Mouse (Mus musculus) MEL (cell line): ENCODE measurements around the gene Gm12166. TPM values are rescaled to one million over a fixed set of nuclear protein-coding genes. Genes with fewer than 3 reads are reported as not detected.

Source experiments
- DNase-seq: peaks from one replicate; pipeline ENCODE4 v3.0.0; 2011; ENCODE audit warnings: low read depth, low spot score
- H3K27ac ChIP-seq: 2 replicates; pipeline ENCODE4 v1.5.1; 2012; ENCODE audit warnings: low read depth, mild to moderate bottlenecking, control low read depth, low read length, moderate library complexity; ENCODE audit not compliant: control insufficient read depth
- H3K27me3 ChIP-seq, 2 experiments: fragments of 150-350 bp in 1 of 2; sonication (generic) in 1 of 2; 2 replicates each; pipeline ENCODE4 v1.6.1; 2012; ENCODE audit warnings: low read length in 2 of 2, mild to moderate bottlenecking in 2 of 2, improper control_type of control experiment in 1 of 2, moderate library complexity in 1 of 2; ENCODE audit not compliant: insufficient read depth in 2 of 2, control insufficient read depth in 1 of 2
- H3K36me3 ChIP-seq, 2 experiments: 2 replicates each; pipeline ENCODE4 v1.6.1; 2012 to 2014; ENCODE audit warnings: low read length in 2 of 2, improper control_type of control experiment in 1 of 2, inconsistent platforms in 1 of 2, mild to moderate bottlenecking in 1 of 2; ENCODE audit not compliant: insufficient read depth in 2 of 2, control insufficient read depth in 1 of 2
- H3K4me1 ChIP-seq, 2 experiments: fragments of 150-350 bp in 1 of 2; sonication (generic) in 1 of 2; 2 replicates each; pipeline ENCODE4 v1.6.1; 2012; ENCODE audit warnings: low read length in 2 of 2, improper control_type of control experiment in 1 of 2, mild to moderate bottlenecking in 1 of 2; ENCODE audit not compliant: insufficient read depth in 2 of 2, control insufficient read depth in 1 of 2
- H3K4me3 ChIP-seq, 2 experiments: fragments of 150-350 bp in 1 of 2; sonication (generic) in 1 of 2; 2 replicates each; pipeline ENCODE4 v1.5.1; 2012; ENCODE audit warnings: low read depth in 2 of 2, low read length in 2 of 2, mild to moderate bottlenecking in 2 of 2, moderate library complexity in 2 of 2, control low read depth in 1 of 2, improper control_type of control experiment in 1 of 2; ENCODE audit not compliant: control insufficient read depth in 1 of 2, insufficient read depth in 1 of 2
- H3K79me2 ChIP-seq: 2 replicates; pipeline ENCODE4 v1.6.1; 2012; ENCODE audit warnings: mild to moderate bottlenecking, low read length, moderate library complexity; ENCODE audit not compliant: control insufficient read depth, poor library complexity, insufficient read depth
- H3K9ac ChIP-seq: 2 replicates; pipeline ENCODE4 v1.6.1; 2012; ENCODE audit warnings: low read depth, mild to moderate bottlenecking, control low read depth, low read length, moderate library complexity; ENCODE audit not compliant: control insufficient read depth, poor library complexity, severe bottlenecking
- H3K9me3 ChIP-seq: fragments of 150-350 bp; sonication (generic); replicated peaks from 2 replicates; pipeline ENCODE4 v1.6.1; 2012; ENCODE audit warnings: mild to moderate bottlenecking, low read length, improper control_type of control experiment, moderate library complexity; ENCODE audit not compliant: insufficient read depth
- BHLHE40 ChIP-seq: IDR thresholded peaks from 2 replicates; pipeline ENCODE4 v1.6.1; 2012; ENCODE audit warnings: low read depth, mild to moderate bottlenecking, inconsistent platforms, low read length, improper control_type of control experiment, borderline replicate concordance
- CHD1 ChIP-seq: IDR thresholded peaks from 2 replicates; pipeline ENCODE4 v1.6.1; 2012; ENCODE audit warnings: low read depth, mild to moderate bottlenecking, inconsistent platforms, low read length, improper control_type of control experiment
- CTCF ChIP-seq, 3 experiments: IDR thresholded peaks in 2 of 3; conservative IDR thresholded peaks in 1 of 3; 2 replicates each; pipeline ENCODE4 v1.5.1; 2011 to 2012; ENCODE audit warnings: low read length in 3 of 3, low read depth in 2 of 3, mild to moderate bottlenecking in 2 of 3, improper control_type of control experiment in 1 of 3, inconsistent platforms in 1 of 3, mixed read lengths in 1 of 3, moderate library complexity in 1 of 3; ENCODE audit not compliant: control insufficient read depth in 1 of 3, insufficient read depth in 1 of 3, poor library complexity in 1 of 3, severe bottlenecking in 1 of 3
- E2F4 ChIP-seq: IDR thresholded peaks from 2 replicates; pipeline ENCODE4 v1.6.1; 2011; ENCODE audit warnings: low read depth, low read length, improper control_type of control experiment, borderline replicate concordance
- ELF1 ChIP-seq: IDR thresholded peaks from 2 replicates; pipeline ENCODE4 v1.6.1; 2014; ENCODE audit warnings: low read depth, mild to moderate bottlenecking, inconsistent platforms, low read length, improper control_type of control experiment, moderate library complexity
- EP300 ChIP-seq, 2 experiments: IDR thresholded peaks; 2 replicates each; pipeline ENCODE4 v1.6.1; 2011; ENCODE audit warnings: improper control_type of control experiment in 2 of 2, low read length in 2 of 2, low read depth in 1 of 2, mild to moderate bottlenecking in 1 of 2
- GABPA ChIP-seq: IDR thresholded peaks from 2 replicates; pipeline ENCODE4 v1.6.1; 2012; ENCODE audit warnings: low read depth, mild to moderate bottlenecking, inconsistent platforms, low read length, improper control_type of control experiment, moderate library complexity
- GATA1 ChIP-seq: IDR thresholded peaks from 2 replicates; pipeline ENCODE4 v1.6.1; 2011; ENCODE audit warnings: low read depth, low read length, improper control_type of control experiment
- HCFC1 ChIP-seq: IDR thresholded peaks from 2 replicates; pipeline ENCODE4 v1.6.1; 2012; ENCODE audit warnings: low read depth, mild to moderate bottlenecking, inconsistent platforms, low read length, improper control_type of control experiment, moderate library complexity
- KAT2A ChIP-seq: conservative IDR thresholded peaks from 2 replicates; pipeline ENCODE4 v1.6.1; 2012; ENCODE audit warnings: low read depth, low read length, improper control_type of control experiment, inconsistent platforms
- MAX ChIP-seq: IDR thresholded peaks from 2 replicates; pipeline ENCODE4 v1.6.1; 2011; ENCODE audit warnings: low read length, improper control_type of control experiment
- MXI1 ChIP-seq: IDR thresholded peaks from 2 replicates; pipeline ENCODE4 v1.6.1; 2011; ENCODE audit warnings: mild to moderate bottlenecking, low read depth, low read length, improper control_type of control experiment
- MYB ChIP-seq: IDR thresholded peaks from 2 replicates; pipeline ENCODE4 v1.6.1; 2011; ENCODE audit warnings: mild to moderate bottlenecking, low read depth, low read length, improper control_type of control experiment
- NELFE ChIP-seq: IDR thresholded peaks from 2 replicates; pipeline ENCODE4 v1.6.1; 2011; ENCODE audit warnings: low read depth, low read length, improper control_type of control experiment
- NRF1 ChIP-seq: IDR thresholded peaks from 2 replicates; pipeline ENCODE4 v1.6.1; 2014; ENCODE audit warnings: low read depth, mild to moderate bottlenecking, inconsistent platforms, low read length, improper control_type of control experiment, moderate library complexity; ENCODE audit not compliant: poor library complexity, insufficient read depth, severe bottlenecking
- SIN3A ChIP-seq: IDR thresholded peaks from 2 replicates; pipeline ENCODE4 v1.6.1; 2012; ENCODE audit warnings: low read length, improper control_type of control experiment, inconsistent platforms
- TAL1 ChIP-seq: IDR thresholded peaks from 2 replicates; pipeline ENCODE4 v1.6.1; 2012; ENCODE audit warnings: mild to moderate bottlenecking, inconsistent platforms, low read length, moderate library complexity, mixed read lengths
- TBP ChIP-seq: IDR thresholded peaks from 2 replicates; pipeline ENCODE4 v1.8.0; 2011; ENCODE audit warnings: low read depth, low read length, improper control_type of control experiment
- TCF12 ChIP-seq: IDR thresholded peaks from 2 replicates; pipeline ENCODE4 v1.6.1; 2014; ENCODE audit warnings: low read depth, mild to moderate bottlenecking, inconsistent platforms, low read length, improper control_type of control experiment, moderate library complexity
- USF2 ChIP-seq, 2 experiments: IDR thresholded peaks; 2 replicates each; pipeline ENCODE4 v1.6.1; 2011 to 2012; ENCODE audit warnings: improper control_type of control experiment in 2 of 2, low read length in 2 of 2, borderline replicate concordance in 1 of 2, inconsistent platforms in 1 of 2, low read depth in 1 of 2, mild to moderate bottlenecking in 1 of 2; ENCODE audit not compliant: insufficient read depth in 1 of 2
- ZC3H11A ChIP-seq: IDR thresholded peaks from 2 replicates; pipeline ENCODE4 v1.6.1; 2012; ENCODE audit warnings: low read depth, mild to moderate bottlenecking, inconsistent platforms, low read length, improper control_type of control experiment
- ZKSCAN1 ChIP-seq: IDR thresholded peaks from 2 replicates; pipeline ENCODE4 v1.6.1; 2012; ENCODE audit warnings: low read depth, mild to moderate bottlenecking, inconsistent platforms, low read length, improper control_type of control experiment, moderate library complexity
- ZNF384 ChIP-seq: IDR thresholded peaks from 2 replicates; pipeline ENCODE4 v1.6.1; 2012; ENCODE audit warnings: low read depth, mild to moderate bottlenecking, inconsistent platforms, low read length, improper control_type of control experiment
- polyA plus RNA-seq, 2 experiments: library from polyadenylated mRNA; stranded (reverse) in 1 of 2; unstranded in 1 of 2; fragments of >175 nt in 1 of 2; fragments of >200 nt in 1 of 2; gene quantifications; 2 replicates each; pipeline versions ENCODE4 v1.2.1 to v1.2.4; 2012; ENCODE audit warnings: low replicate concordance in 2 of 2, low read depth in 1 of 2; ENCODE audit not compliant: insufficient read length in 2 of 2, insufficient read depth in 1 of 2, missing spikeins in 1 of 2
- total RNA-seq: library from RNA; depleted of rRNA; stranded (reverse); fragments of 300-350 nt; gene quantifications from 2 replicates; pipeline ENCODE4 v1.2.3, GENCODE M21; 2012

Gene Gm12166
- total and polyA plus RNA-seq, 3 experiments = 4.1 to 6.8 TPM; not detected in 1

DNA sequence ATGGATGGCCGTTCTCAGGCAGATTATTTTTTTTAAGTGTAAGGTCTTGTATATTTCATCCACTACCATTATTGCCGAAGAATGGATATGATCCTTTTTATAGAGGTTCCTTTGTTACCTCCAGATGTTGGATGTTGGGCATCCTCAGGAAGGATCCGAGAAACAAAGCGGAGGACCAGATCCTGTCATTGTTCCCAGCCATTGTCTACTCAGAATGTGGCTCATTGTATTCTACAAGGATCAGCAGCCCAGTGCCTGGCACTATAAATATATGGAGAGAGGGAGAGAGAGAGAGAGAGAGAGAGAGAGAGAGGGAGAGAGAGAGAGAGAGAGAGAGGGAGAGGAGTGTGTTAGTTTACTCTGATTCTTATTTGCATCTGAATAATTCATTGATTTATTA is 10.4 kb upstream of the Gm12166 start:
- no peak for DNase-seq
- H3K27ac ChIP-seq = no peak overlapping the region

DNA sequence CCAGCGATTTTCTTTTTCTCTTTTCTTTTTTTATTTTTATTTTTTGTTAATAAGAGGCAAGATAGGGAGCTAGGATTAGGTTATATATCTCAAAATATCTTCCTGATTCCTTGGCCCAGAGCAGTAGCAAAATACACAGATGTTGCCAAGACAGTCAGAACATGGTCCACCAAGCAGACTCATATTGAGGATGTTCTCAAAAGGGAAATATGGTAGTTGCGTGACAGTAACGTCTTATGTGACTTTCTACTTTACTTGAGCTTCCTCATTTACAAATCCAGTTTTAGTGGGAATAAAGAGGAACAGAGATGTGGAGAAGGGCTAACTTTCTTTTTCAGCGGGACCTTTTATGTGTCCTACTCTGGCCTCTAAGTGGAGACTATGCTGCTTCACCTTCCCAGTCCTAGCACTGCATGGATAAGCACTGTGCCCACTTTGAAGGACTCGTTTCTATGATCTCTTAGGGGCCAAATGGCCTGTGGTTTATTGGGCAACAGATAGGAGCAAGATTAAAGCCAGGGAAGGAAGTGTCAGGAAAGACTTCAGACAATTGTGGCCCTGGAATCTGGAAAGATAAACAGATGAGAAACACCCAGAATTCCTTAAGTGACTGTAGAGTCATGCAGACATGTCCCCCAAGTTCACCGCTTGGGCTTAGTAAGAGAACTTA is 9.8 kb upstream of the Gm12166 start:
- H3K9ac ChIP-seq = no peak overlapping the region
- peaks cover 0 to 16% of the 10 kb centered on the region in 2 experiments; a peak in 2 of 4 replicates for H3K36me3 ChIP-seq
- no peak overlapping the region for H3K4me3 ChIP-seq
- H3K4me1 ChIP-seq = peaks cover 9 to 15% of the 10 kb centered on the region in 2 experiments
- no peak overlapping the region for H3K27ac ChIP-seq
- no peaks in the 10 kb centered on the region; a peak in 1 of 4 replicates for H3K27me3 ChIP-seq
- DNase-seq = no peak
- no peaks in the 10 kb centered on the region for H3K9me3 ChIP-seq
- no peaks in the 10 kb centered on the region for H3K79me2 ChIP-seq
- TF ChIP-seq HCFC1 (no peak), EP300 (IDR thresholded peaks at IDR 0.05; ENCODE audit: low read depth in 1 of 2, low read length in 2 of 2) (0 out of 4 replicates have a peak, but pooled peaks of 1 of the 2 experiments have one; percentile 5), MYB (no peak), E2F4 (no peak), MAX (no peak), ZKSCAN1 (no peak)

More for the DNA sequence above, 10.4 kb upstream of the Gm12166 start:
- TF ChIP-seq KAT2A (no peak), TAL1 (no peak), MXI1 (no peak), NRF1 (no peak), ELF1 (no peak), GABPA (no peak)
- Histone ChIP-seq H3K79me2 (no peaks in the 10 kb centered on the region), H3K36me3 (peaks cover 0 to 16% of the 10 kb centered on the region in 2 experiments; a peak in 2 of 4 replicates), H3K9ac (no peak overlapping the region), H3K27me3 (no peaks in the 10 kb centered on the region; a peak in 1 of 4 replicates), H3K4me3 (no peak overlapping the region), H3K9me3 (no peaks in the 10 kb centered on the region), H3K4me1 (peaks cover 9 to 15% of the 10 kb centered on the region in 2 experiments)

DNA sequence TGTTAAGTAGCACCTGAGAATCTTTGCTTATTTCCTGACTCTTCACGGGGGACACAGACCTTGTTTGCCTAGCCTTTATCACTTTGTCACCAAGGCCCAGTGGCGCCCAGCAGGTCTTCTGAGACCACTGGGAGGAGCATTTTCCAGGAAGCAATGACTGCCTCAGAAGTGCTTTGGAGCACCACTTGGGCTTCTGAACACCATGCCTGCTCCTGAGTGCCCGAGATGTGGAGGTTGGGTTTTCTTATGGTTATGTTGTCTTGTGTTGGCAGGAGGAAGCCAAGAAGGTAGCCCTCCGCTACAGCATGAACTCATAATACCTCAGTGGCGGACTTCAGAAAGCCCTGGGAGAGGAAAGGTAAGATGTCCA is 8.5 kb upstream of the Gm12166 start:
- H3K9me3 ChIP-seq = no peaks in the 10 kb centered on the region
- peaks cover 0 to 9% of the 10 kb centered on the region in 2 experiments; a peak in 2 of 4 replicates for H3K36me3 ChIP-seq
- TF ChIP-seq ZC3H11A = no peak
- TF ChIP-seq CHD1 = no peak
- no peak for TF ChIP-seq TBP
- TF ChIP-seq CTCF (IDR thresholded peaks at IDR 0.05 in 2 of 3, conservative IDR thresholded peaks at IDR 0.05 in 1 of 3; ENCODE audit: control insufficient read depth in 1 of 3, insufficient read depth in 1 of 3, low read depth in 2 of 3, low read length in 3 of 3, poor library complexity in 1 of 3, severe bottlenecking in 1 of 3) = no peak
- TF ChIP-seq GATA1 = no peak
- no peak for TF ChIP-seq BHLHE40
- no peak for TF ChIP-seq TCF12
- TF ChIP-seq E2F4 = no peak
- TF ChIP-seq NELFE = no peak
- no peak for TF ChIP-seq ZNF384
- TF ChIP-seq HCFC1 = no peak
- no peak for TF ChIP-seq SIN3A
- TF ChIP-seq USF2 (IDR thresholded peaks at IDR 0.05; ENCODE audit: borderline replicate concordance in 1 of 2, insufficient read depth in 1 of 2, low read depth in 1 of 2, low read length in 2 of 2) = no peak
- no peak for DNase-seq
- no peaks in the 10 kb centered on the region; a peak in 1 of 4 replicates for H3K27me3 ChIP-seq
- no peak overlapping the region for H3K27ac ChIP-seq
- H3K4me1 ChIP-seq = peaks cover 5 to 9% of the 10 kb centered on the region in 2 experiments
- H3K4me3 ChIP-seq = no peak overlapping the region
- H3K9ac ChIP-seq = no peak overlapping the region
- H3K79me2 ChIP-seq = no peaks in the 10 kb centered on the region
